Mouse (Mus musculus): ENCODE measurements at regions not wholly inside any gene's neighbourhood (a gene's known extent, or its start where the extent isn't known, plus 50 kb on each side); places are given as distances from the start of the nearest gene placed in this dataset.
"Not testable (repeated sequence)": the region's sequence is repeated elsewhere in the genome, so short reads cannot be mapped to it uniquely, and the experiment has no call there.

- no peak for DNase-seq
- intact Hi-C loops (cut with DNase I) = no loop called here
These were observed 61.7 kb upstream of the Cpm start for GRCm38 (mm10) chr10:117567379-117568137.

GRCm38 (mm10) chr10:117566648-117567378, 62.5 kb upstream of the Cpm start:
- no peak for DNase-seq
- intact Hi-C loops (cut with DNase I) = no loop called here

GRCm38 (mm10) chr10:117566204-117566603, 63.1 kb upstream of the Cpm start:
- intact Hi-C loops (cut with DNase I) = no loop called here
- DNase-seq = no peak

GRCm38 (mm10) chr10:117565529-117566086, 63.7 kb upstream of the Cpm start:
- intact Hi-C loops (cut with DNase I) = no loop called here
- DNase-seq = no peak

- no peak for DNase-seq
- intact Hi-C loops (cut with DNase I) = no loop called here
These were observed 64.2 kb upstream of the Cpm start for GRCm38 (mm10) chr10:117565110-117565509.

GRCm38 (mm10) chr10:117564118-117565040, 64.9 kb upstream of the Cpm start:
- no peak for DNase-seq
- intact Hi-C loops (cut with DNase I) = no loop called here

GRCm38 (mm10) chr10:117563429-117564117, 65.7 kb upstream of the Cpm start:
- intact Hi-C loops (cut with DNase I) = no loop called here

GRCm38 (mm10) chr10:117562850-117563248, 66.5 kb upstream of the Cpm start:
- intact Hi-C loops (cut with DNase I); DNase-seq: not testable (repeated sequence)

More at GRCm38 (mm10) chr10:117563429-117564117, 65.7 kb upstream of the Cpm start:
- DNase-seq = no peak

GRCm38 (mm10) chr10:117561909-117562849, 67.1 kb upstream of the Cpm start:
- intact Hi-C loops (cut with DNase I) = no loop called here
- no peak for DNase-seq

- DNase-seq = no peak
- intact Hi-C loops (cut with DNase I) = no loop called here
These were observed 68.0 kb upstream of the Cpm start for GRCm38 (mm10) chr10:117561279-117561820.

GRCm38 (mm10) chr10:117560396-117561278, 68.7 kb upstream of the Cpm start:
- no peak for DNase-seq
- intact Hi-C loops (cut with DNase I) = no loop called here

GRCm38 (mm10) chr10:117559615-117560395, 69.5 kb upstream of the Cpm start:
- no peak for DNase-seq
- intact Hi-C loops (cut with DNase I) = no loop called here

- DNase-seq = no peak
These were observed 70.2 kb upstream of the Cpm start for GRCm38 (mm10) chr10:117558891-117559614.

GRCm38 (mm10) chr10:117558292-117558800, 71.0 kb upstream of the Cpm start:
- intact Hi-C loops (cut with DNase I) = no loop called here
- no peak for DNase-seq

More at GRCm38 (mm10) chr10:117558891-117559614, 70.2 kb upstream of the Cpm start:
- intact Hi-C loops (cut with DNase I) = no loop called here

GRCm38 (mm10) chr10:117557666-117558065, 71.6 kb upstream of the Cpm start:
- intact Hi-C loops (cut with DNase I) = no loop called here
- no peak for DNase-seq
